Mouse (Mus musculus) kidney, adult 8-10 months (tissue): ENCODE measurements around the gene Gm11595.
"Not testable (repeated sequence)": the region's sequence is repeated elsewhere in the genome, so short reads cannot be mapped to it uniquely, and the experiment has no call there.

ENCODE experiments used
- DNase-seq, 2 experiments: peaks; one replicate each; pipeline ENCODE4 v3.0.0; 2022

The Gm11595 gene

DNA sequence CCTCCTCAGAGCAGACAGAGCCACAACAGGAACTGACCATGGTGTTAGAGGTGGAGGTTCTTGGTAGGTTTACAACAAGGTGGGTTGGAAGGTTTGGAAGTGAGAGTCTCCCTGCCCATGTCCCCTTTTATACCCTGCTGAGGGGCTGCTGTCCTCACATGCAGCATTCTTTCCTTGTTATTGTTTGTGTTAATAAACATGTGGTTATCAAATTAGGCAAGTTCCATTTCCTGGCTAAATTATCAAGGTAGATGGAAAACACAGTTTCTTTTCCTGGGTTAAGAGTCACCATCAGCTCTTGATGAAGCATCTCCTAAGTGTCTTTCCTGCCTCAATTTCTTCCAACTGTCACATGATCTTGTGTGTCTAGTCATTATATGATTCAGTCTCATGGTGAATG, at the start of gene Gm11595:
TSS of gene Gm11595 (minus strand) at position 101 of the 400 bp plus-strand sequence.
- DNase-seq, result not testable (repeated sequence)

- not testable (repeated sequence) for DNase-seq
These were observed 42.9 kb upstream of the Gm11595 start, which contains the start of gene Gm11564 for GRCm38 (mm10) chr11:99815566-99815965. TSS of gene Gm11564 (minus strand) at chr11:99815666.

DNA sequence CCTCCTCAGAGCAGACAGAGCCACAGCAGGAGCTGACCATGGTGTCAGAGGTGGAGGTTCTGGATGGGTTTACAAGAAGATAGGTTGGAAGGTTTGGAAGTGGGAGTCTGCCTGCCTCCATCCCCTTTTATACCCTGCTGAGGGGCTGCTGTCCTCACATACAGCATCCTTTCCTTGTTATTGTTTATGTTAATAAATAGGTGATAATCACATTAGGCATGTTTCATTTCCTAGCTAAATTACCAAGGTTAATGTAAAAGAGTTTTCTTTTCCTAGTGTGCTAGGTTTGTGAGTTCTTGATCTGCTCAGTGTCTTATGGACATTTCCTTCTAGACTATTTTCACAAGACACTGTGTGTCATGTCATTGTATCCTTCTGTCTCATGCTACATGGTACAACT, 37.1 kb upstream of the Gm11595 start, which contains the start of gene Krtap4-13:
TSS of gene Krtap4-13 (minus strand) at position 101 of the 400 bp plus-strand sequence.
- not testable (repeated sequence) for DNase-seq

DNA sequence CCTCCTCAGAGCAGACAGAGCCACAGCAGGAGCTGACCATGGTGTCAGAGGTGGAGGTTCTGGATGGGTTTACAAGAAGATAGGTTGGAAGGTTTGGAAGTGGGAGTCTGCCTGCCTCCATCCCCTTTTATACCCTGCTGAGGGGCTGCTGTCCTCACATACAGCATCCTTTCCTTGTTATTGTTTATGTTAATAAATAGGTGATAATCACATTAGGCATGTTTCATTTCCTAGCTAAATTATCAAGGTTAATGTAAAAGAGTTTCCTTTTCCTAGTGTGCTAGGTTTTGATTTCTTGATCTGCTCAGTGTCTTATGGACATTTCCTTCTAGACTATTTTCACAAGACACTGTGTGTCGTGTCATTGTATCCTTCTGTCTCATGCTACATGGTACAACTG, 31.6 kb upstream of the Gm11595 start, which contains the start of gene Gm11554:
TSS of gene Gm11554 (minus strand) at position 101 of the 400 bp plus-strand sequence.
- DNase-seq, result not testable (repeated sequence)

- DNase-seq, result not testable (repeated sequence)
These were observed 26.1 kb upstream of the Gm11595 start, which contains the start of gene Gm11569 for GRCm38 (mm10) chr11:99798832-99799231. TSS of gene Gm11569 (minus strand) at chr11:99798932.

DNA sequence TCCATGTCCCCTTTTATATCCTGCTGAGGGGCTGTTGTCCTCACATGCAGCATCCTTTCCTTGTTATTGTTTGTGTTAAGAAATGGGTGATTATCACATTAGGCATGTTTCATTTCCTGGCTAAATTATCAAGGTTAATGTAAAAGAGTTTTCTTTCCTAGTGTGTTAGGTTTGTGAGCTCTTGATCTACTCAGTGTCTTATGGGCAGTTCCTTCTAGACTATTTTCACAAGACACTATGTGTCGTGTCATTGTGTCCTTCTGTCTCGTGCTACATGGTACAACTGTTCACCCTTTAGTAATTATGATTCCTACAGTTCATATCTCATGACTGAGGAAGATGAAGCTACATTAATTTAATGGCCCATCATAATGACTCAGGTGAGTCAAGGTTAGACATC, 20.7 kb upstream of the Gm11595 start, which contains the start of gene Gm11596:
TSS of gene Gm11596 (minus strand) at position 101 of the 400 bp plus-strand sequence.
- DNase-seq, result no peak

- DNase-seq, result not testable (repeated sequence)
These were observed 12.2 kb upstream of the Gm11595 start, which contains the start of gene Krtap4-9 for GRCm38 (mm10) chr11:99784900-99785299. TSS of gene Krtap4-9 (plus strand) at chr11:99785200.

DNA sequence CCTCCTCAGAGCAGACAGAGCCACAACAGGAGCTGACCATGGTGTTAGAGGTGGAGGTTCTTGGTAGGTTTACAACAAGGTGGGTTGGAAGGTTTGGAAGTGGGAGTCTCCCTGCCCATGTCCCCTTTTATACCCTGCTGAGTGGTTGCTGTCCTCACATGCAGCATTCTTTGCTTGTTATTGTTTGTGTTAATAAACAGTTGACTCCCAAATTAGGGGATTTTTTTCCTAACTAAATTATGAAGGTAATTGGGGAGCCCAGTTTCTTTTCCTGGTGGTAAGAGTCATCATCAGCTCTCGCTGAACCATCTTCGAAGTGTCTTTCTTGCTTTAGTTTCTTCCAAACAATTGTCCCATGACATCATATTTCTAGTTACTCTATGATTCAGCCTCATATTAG, 7.9 kb upstream of the Gm11595 start, which contains the start of gene Krtap4-8:
TSS of gene Krtap4-8 (minus strand) at position 101 of the 400 bp plus-strand sequence.
- no peak for DNase-seq

DNA sequence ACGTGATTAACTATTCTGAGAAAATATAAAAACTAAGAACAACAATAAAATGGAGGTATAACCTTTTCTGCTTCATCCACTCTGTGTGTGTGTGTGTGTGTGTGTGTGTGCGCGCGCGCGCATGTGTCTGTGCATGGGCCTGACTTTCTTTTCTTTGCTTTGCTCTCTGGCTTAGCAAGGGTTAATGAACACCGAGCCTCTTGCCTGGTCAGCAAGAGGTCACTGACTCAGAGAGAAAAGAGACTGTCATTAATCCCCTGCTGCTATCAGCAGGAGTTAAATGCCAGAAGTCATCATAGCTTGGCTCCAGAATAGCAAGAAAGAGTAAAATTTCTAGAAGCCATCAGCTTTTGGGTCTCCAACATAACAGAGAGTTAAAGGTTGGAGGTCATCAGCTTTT, 5.7 kb upstream of the Gm11595 start:
- DNase-seq, result peak; percentile 18 to 20

- no peak for DNase-seq
These were observed 4.3 kb downstream of the Gm11595 start for GRCm38 (mm10) chr11:99768410-99768809.

GRCm38 (mm10) chr11:99758877-99759276, 13.8 kb downstream of the Gm11595 start:
- DNase-seq, result no peak

DNA sequence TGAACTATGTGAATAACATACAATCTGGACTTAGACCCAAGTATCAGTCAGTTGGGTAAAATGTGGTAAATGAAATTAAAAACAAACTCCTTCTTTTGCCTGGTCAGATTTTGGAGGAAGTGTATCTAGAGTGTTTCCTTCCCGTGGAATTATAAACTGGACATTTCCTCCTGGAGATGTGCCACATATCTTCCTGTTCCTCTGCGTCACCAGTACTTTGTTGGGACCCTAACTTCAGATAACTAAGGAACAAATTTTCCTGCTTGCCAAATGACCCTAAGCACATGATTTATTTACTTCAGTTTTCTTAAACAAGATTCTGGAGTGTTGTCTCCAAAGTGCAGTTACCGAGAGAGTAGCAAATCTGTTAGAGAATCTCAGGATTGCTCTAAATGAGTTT, 28.7 kb downstream of the Gm11595 start:
- peak in 1 of 2 experiments; percentile 5 for DNase-seq

DNA sequence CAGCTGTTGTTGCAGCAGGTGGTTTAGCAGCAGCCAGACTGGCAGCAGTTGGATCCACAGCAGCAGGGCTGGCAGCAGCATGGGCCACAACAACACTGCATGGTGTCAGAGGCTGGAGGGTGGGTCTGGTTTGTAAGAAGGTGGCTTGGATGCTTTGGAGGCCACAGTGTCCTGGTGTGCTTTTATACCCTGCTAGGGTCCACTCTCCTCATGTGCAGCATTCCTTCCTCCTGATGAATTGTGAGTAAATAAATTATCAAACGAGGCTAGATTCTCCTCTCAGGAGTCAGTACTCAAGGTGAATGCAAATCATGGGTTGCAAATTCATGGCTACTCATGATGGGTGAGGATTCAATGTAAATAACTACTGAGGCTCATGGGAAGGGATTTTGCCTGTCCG, 38.5 kb downstream of the Gm11595 start, which contains the start of gene Gm14180:
TSS of gene Gm14180 (minus strand) at position 101 of the 400 bp plus-strand sequence.
- no peak for DNase-seq

- no peak for DNase-seq
These were observed 48.7 kb downstream of the Gm11595 start for GRCm38 (mm10) chr11:99724061-99724460.
